9 mouse cellular contexts compared by ENCODE assay signal in the genomic region with DNA sequence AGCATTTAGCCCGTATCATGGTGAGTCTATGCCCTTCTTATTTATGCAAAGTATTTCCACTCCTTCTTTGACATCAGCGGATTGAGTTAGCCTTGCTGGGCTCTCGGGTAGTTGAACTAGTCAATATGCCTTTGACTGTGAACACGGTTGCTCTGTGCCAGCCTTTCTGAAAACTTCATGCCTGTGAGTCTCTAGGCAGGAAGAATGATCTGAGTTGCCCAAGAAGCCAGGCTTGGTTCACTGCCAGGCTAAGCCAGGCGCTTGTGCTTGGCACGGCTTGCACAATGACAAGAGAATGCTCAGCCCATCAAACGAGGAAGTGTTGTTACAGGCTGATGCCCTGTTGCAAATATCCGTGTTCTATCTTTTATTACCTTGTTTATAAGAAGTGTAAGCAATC.
DNase-seq lines count a peak whose midpoint lies in the region; ATAC-seq and TF ChIP-seq lines count a peak whose summit lies in the region.
"Had no signal": no experiment of that assay in that cellular context is flagged by ENCODE, and none has a peak within 500 bp of the region (broad histone marks: within the 10 kb centered on the region; RNA-seq: fewer than 3 reads in every experiment).

No protein-coding gene starts in this region.

- 51% methylated on average over 8 of the region's 8 CpGs for WGBS in hindbrain, embryonic 15.5 days

- peaks cover 19 to 25% of the 10 kb centered on the region in 2 experiments for H3K4me1 ChIP-seq in ES-E14 (ENCODE audit: control insufficient read depth in 2 of 2, insufficient read depth in 2 of 2, low read length in 2 of 2, poor library complexity in 1 of 2)
- peaks cover 26% of the 10 kb centered on the region for H3K4me1 ChIP-seq in hindbrain, embryonic 15.5 days (replicated peaks)
- H3K4me1 ChIP-seq: liver, embryonic 15.5 days had no signal

- ATAC-seq in hindbrain, embryonic 15.5 days (ENCODE audit: low FRiP score, low read depth): peak; percentile 70; the same call in 1 of the 2 replicates

- H3K9me3 ChIP-seq in ES-E14 (ENCODE audit: control insufficient read depth, insufficient read depth, low read depth, low read length): no peaks in the 10 kb centered on the region
- no peaks in the 10 kb centered on the region for H3K9me3 ChIP-seq in hindbrain, embryonic 15.5 days
- H3K9me3 ChIP-seq: liver, embryonic 15.5 days had no signal

- no peak overlapping the region for H3K4me3 ChIP-seq in ES-E14 (ENCODE audit: insufficient read depth in 1 of 2, low read depth in 1 of 2, low read length in 2 of 2, poor library complexity in 1 of 2, severe bottlenecking in 1 of 2)
- no peak overlapping the region for H3K4me3 ChIP-seq in hindbrain, embryonic 15.5 days
- H3K4me3 ChIP-seq: liver, embryonic 15.5 days had no signal

- H3K27ac ChIP-seq in ES-E14 (ENCODE audit: insufficient read depth, low read depth, low read length, poor library complexity, severe bottlenecking): peak overlapping the region; percentile 46; the same call in 1 of the 2 replicates
- H3K27ac ChIP-seq in hindbrain, embryonic 15.5 days (replicated peaks): peak overlapping the region; percentile 32; the same call in 1 of the 2 replicates
- H3K27ac ChIP-seq: liver, embryonic 15.5 days had no signal

- H3K4me2 ChIP-seq in hindbrain, embryonic 15.5 days: no peak overlapping the region
- H3K4me2 ChIP-seq: liver, embryonic 15.5 days had no signal

- no peak overlapping the region for H3K9ac ChIP-seq in ES-E14 (ENCODE audit: insufficient read depth, low read depth, low read length, poor library complexity, severe bottlenecking)
- H3K9ac ChIP-seq in hindbrain, embryonic 15.5 days: no peak overlapping the region
- H3K9ac ChIP-seq: liver, embryonic 15.5 days had no signal

- no peaks in the 10 kb centered on the region for H3K27me3 ChIP-seq in hindbrain, embryonic 15.5 days
- H3K27me3 ChIP-seq: liver, embryonic 15.5 days had no signal

- H3K36me3 ChIP-seq in ES-E14 (ENCODE audit: control insufficient read depth, insufficient read depth, low read length, poor library complexity, severe bottlenecking): no peaks in the 10 kb centered on the region
- H3K36me3 ChIP-seq in hindbrain, embryonic 15.5 days: no peaks in the 10 kb centered on the region
- H3K36me3 ChIP-seq: liver, embryonic 15.5 days had no signal

- DNase-seq in kidney, adult 8-10 months: peak; percentile 47 to 48
- no peak for DNase-seq in kidney, postnatal 4 days
- DNase-seq in ES-E14 (ENCODE audit: low read depth, low spot score): no peak
- peak; percentile 69 for DNase-seq in adrenal gland, postnatal 25 days
- DNase-seq in frontal cortex, adult 2 months (ENCODE audit: extremely low spot score in 1 of 2, low spot score in 1 of 2): no peak
- no peak for DNase-seq in urinary bladder, postnatal 10 days (ENCODE audit: low spot score)
- no peak for DNase-seq in embryo, embryonic 10.5 days (ENCODE audit: low spot score)

- in situ Hi-C loops in ES-E14 (cut with MboI; ENCODE audit: low sequenced_read_pairs in 2 of 2, unreplicated experiment in 2 of 2): no loop called here

TF ChIP-seq in ES-E14, 5 proteins besides CTCF, POLR2A, EP300 and RAD21:
- TF ChIP-seq CHD2 (IDR thresholded peaks at IDR 0.05; ENCODE audit: low read depth, low read length) (no peak), ZNF384 (IDR thresholded peaks at IDR 0.05; ENCODE audit: low read depth, low read length) (no peak), MAFK (IDR thresholded peaks at IDR 0.05; ENCODE audit: insufficient read depth, low read depth, low read length) (no peak), ZC3H11A (IDR thresholded peaks at IDR 0.05; ENCODE audit: borderline replicate concordance, low read depth, low read length) (no peak), HCFC1 (IDR thresholded peaks at IDR 0.05; ENCODE audit: borderline replicate concordance, insufficient read depth, low read length) (no peak)

Comparison
In these comparisons a context has a peak if more than half of its experiments do, and no peak if none do; other contexts are left out.
1. DNase-seq: peak in kidney, adult 8-10 months (2 of 2) and adrenal gland, postnatal 25 days (single experiment); none in kidney, postnatal 4 days (0 of 2), ES-E14 (single experiment), frontal cortex, adult 2 months (0 of 2), urinary bladder, postnatal 10 days (single experiment) and embryo, embryonic 10.5 days (single experiment).